Mouse (Mus musculus) lung, adult 2 months (tissue): Measurements from ENCODE around the gene Bcat2. TPM values are rescaled to one million over a fixed set of nuclear protein-coding genes. Genes with fewer than 3 reads are reported as not detected.

Experiments
- DNase-seq: peaks from one replicate; pipeline ENCODE4 v3.0.0; 2022
- H3K4me1 ChIP-seq: fragments of 200-500 bp; 2 replicates; pipeline ENCODE4 v1.6.1; 2011; ENCODE audit warnings: low read length; ENCODE audit not compliant: control insufficient read depth, insufficient read depth
- H3K4me3 ChIP-seq: fragments of 200-500 bp; replicated peaks from 2 replicates; pipeline ENCODE3; 2011; ENCODE audit warnings: low read depth, mild to moderate bottlenecking, control low read depth, low read length; ENCODE audit errors: extremely low read depth
- CTCF ChIP-seq: fragments of 200-500 bp; IDR thresholded peaks from 2 replicates; pipeline ENCODE4 v1.5.1; 2011; ENCODE audit warnings: mild to moderate bottlenecking, low read length, control low read depth; ENCODE audit not compliant: insufficient read depth
- POLR2A ChIP-seq: fragments of 200-500 bp; IDR thresholded peaks from 2 replicates; pipeline ENCODE4 v1.6.1; 2011; ENCODE audit warnings: low read depth, mild to moderate bottlenecking, control low read depth, low read length, borderline replicate concordance; ENCODE audit errors: extremely low read depth
- WGBS: fragments of 180-500 bp; shearing (Covaris S2); methylation state at CpG from one replicate; pipeline ENCODE4 v1.1.7; 2018; 5-methylcytosine and 5-hydroxymethylcytosine counted together
- polyA plus RNA-seq: library from polyadenylated mRNA; depleted of rRNA; stranded (reverse); fragments of >200 nt; gene quantifications from 2 replicates; pipeline ENCODE4 v1.2.3, GENCODE M21; 2012; rRNA removed

Gene Bcat2
- polyA plus RNA-seq, 1 experiment = 44.2 TPM

DNA sequence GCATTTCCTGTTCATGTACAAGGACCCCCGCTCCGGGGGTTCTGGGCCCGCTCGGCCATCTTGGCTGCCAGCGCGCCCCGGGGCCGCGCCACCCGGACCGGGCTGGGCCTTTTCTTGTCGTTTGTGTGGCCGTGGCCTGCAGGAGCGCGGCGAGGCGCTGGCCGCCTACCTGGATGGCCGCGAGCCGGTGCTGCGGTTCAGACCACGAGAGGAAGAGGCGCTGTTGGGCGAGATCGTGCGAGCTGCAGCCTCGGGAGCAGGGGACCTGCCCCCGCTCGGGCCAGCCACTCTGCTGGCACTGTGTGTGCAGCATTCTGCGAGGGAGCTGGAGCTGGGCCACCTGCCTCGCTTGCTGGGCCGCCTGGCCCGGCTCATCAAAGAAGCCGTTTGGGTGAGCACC, 62.5 kb downstream of the Bcat2 start:
- H3K4me3 ChIP-seq = no peak overlapping the region
- WGBS = 26% methylated on average over 35 of the region's 35 CpGs
- TF ChIP-seq POLR2A = no peak
- TF ChIP-seq CTCF = no peak
- peaks cover 14% of the 10 kb centered on the region; the same call in 1 of the 2 replicates for H3K4me1 ChIP-seq
- DNase-seq = no peak

GRCm38 (mm10) chr7:45634946-45635681, 65.2 kb downstream of the Bcat2 start:
- peaks cover 12% of the 10 kb centered on the region; the same call in 1 of the 2 replicates for H3K4me1 ChIP-seq
- DNase-seq = no peak
- WGBS = 57% methylated on average over 11 of the region's 11 CpGs

DNA sequence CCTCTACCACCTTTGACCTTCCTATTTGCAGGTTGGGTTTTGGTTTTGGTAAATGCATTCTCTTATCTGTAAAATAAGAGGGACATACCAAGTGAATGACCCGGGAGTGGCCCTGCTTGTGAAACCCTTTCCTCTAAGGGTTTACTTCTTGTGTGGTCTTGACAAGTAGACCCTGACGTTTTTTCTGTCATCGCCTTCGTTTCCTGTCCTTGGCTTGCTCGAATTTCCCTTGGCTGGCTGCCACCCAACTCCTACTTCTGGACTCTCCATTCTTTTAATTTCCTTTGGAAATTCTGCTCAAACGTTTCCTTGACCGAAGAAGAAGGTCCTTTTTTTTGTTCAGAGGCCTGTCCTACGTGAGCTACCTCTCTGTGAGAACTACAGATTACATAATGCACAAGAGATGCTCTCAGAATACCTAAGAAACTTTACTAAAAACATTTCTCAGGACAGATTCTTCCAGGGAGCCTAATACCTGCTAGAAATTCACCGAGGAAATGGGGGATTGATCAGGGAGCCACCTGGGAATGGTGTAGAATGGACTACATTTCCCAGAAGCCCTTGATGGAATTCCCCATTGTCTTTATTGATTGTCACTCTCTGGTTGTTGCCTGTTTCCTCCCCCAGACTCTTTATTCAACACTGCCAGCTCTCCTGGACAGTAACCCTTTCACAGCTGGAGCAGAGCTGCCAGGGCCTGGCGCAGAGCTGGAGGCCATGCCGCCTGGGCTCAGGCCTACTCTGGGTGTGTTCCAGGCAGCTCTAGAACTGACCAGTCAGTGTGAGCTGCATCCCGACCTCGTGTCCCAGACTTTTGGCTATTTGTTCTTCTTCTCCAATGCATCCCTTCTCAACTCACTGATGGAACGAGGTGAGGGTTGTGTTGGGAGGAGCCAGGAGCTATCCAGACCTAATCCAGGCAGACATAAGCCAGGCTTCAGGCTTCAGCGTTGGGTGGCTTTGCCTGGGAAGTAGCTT, 66.0 kb downstream of the Bcat2 start:
- no peak overlapping the region for H3K4me3 ChIP-seq
- TF ChIP-seq CTCF (no peak), POLR2A (no peak)
- WGBS = 44% methylated on average over 15 of the region's 15 CpGs
- DNase-seq = no peak
- H3K4me1 ChIP-seq = peaks cover 14% of the 10 kb centered on the region

More at GRCm38 (mm10) chr7:45634946-45635681, 65.2 kb downstream of the Bcat2 start:
- TF ChIP-seq POLR2A = peak; percentile 25; the same call in 1 of the 2 replicates
- TF ChIP-seq CTCF = no peak
- H3K4me3 ChIP-seq = no peak overlapping the region

GRCm38 (mm10) chr7:45637710-45638109, 67.8 kb downstream of the Bcat2 start:
- no peak for DNase-seq
- no peak overlapping the region for H3K4me3 ChIP-seq
- H3K4me1 ChIP-seq = peaks cover 16% of the 10 kb centered on the region
- no peak for TF ChIP-seq POLR2A
- TF ChIP-seq CTCF = no peak
- WGBS = 74% methylated on average over 6 of the region's 6 CpGs

GRCm38 (mm10) chr7:45638623-45639401, 68.9 kb downstream of the Bcat2 start:
- Histone ChIP-seq H3K4me3 (no peak overlapping the region), H3K4me1 (peaks cover 16% of the 10 kb centered on the region)
- WGBS = 49% methylated on average over 29 of the region's 29 CpGs
- no peak for TF ChIP-seq CTCF
- TF ChIP-seq POLR2A = peak; percentile 70; the same call in 1 of the 2 replicates
- peak; percentile 74 for DNase-seq

Other genes with a start within 250 kb of the Bcat2 start
- gene Trpm4, start 236.4 kb upstream of the Bcat2 start, polyA plus RNA-seq = 41.8 and 44.8 TPM in 2 replicates
- 2.4 and 10.0 TPM in 2 replicates for gene Hrc, start 234.9 kb upstream of the Bcat2 start, polyA plus RNA-seq
- 1.2 and 3.7 TPM in 2 replicates for gene Ppfia3, start 203.1 kb upstream of the Bcat2 start, polyA plus RNA-seq
- 1.4 and 2.2 TPM in 2 replicates for gene Lin7b, start 199.6 kb upstream of the Bcat2 start, polyA plus RNA-seq
- 240 and 319 TPM in 2 replicates for gene Snrnp70, start 174.4 kb upstream of the Bcat2 start, polyA plus RNA-seq
- gene Kcna7, start 164.5 kb upstream of the Bcat2 start, polyA plus RNA-seq = 0.23 and 2.3 TPM in 2 replicates
- 4.6 and 4.8 TPM in 2 replicates for gene Ntf5, start 156.5 kb upstream of the Bcat2 start, polyA plus RNA-seq
- 26.5 and 33.4 TPM in 2 replicates for gene Lhb, start 149.3 kb upstream of the Bcat2 start, polyA plus RNA-seq
- gene Gys1, start 135.3 kb upstream of the Bcat2 start, polyA plus RNA-seq = 33.0 and 39.4 TPM in 2 replicates
- 61.1 and 61.7 TPM in 2 replicates for gene Ruvbl2, start 132.1 kb upstream of the Bcat2 start, polyA plus RNA-seq
- gene Ftl1, start 110.3 kb upstream of the Bcat2 start, polyA plus RNA-seq = 2,878 and 3,367 TPM in 2 replicates
- 117 and 128 TPM in 2 replicates for gene Bax, start 103.3 kb upstream of the Bcat2 start, polyA plus RNA-seq
- 0.11 and 0.17 TPM in 2 replicates for gene Tulp2, start 88.3 kb upstream of the Bcat2 start, polyA plus RNA-seq
- not detected in 2 replicates for gene Gm45808, start 83.3 kb upstream of the Bcat2 start, polyA plus RNA-seq
- 4.4 and 5.4 TPM in 2 replicates for gene Dhdh, start 81.3 kb upstream of the Bcat2 start, polyA plus RNA-seq
- gene Nucb1, start 59.7 kb upstream of the Bcat2 start, polyA plus RNA-seq = 420 and 430 TPM in 2 replicates
- 58.6 and 73.7 TPM in 2 replicates for gene Ppp1r15a, start 43.9 kb upstream of the Bcat2 start, polyA plus RNA-seq
- 11.8 and 13.1 TPM in 2 replicates for gene Plekha4, start 43.8 kb upstream of the Bcat2 start, polyA plus RNA-seq
- 2.1 and 3.0 TPM in 2 replicates for gene Hsd17b14, start 15.3 kb upstream of the Bcat2 start, polyA plus RNA-seq
- gene Fgf21, start 45.3 kb downstream of the Bcat2 start, polyA plus RNA-seq = not detected in 2 replicates
- gene Fut1, start 47.1 kb downstream of the Bcat2 start, polyA plus RNA-seq = 0.78 TPM in 1 of 2 replicates, not detected in the other
- 1.7 and 2.0 TPM in 2 replicates for gene Izumo1, start 51.7 kb downstream of the Bcat2 start, polyA plus RNA-seq
- gene Rasip1, start 57.3 kb downstream of the Bcat2 start, polyA plus RNA-seq = 139 and 181 TPM in 2 replicates
- 8.6 and 13.2 TPM in 2 replicates for gene Mamstr, start 69.8 kb downstream of the Bcat2 start, polyA plus RNA-seq
- gene Fut2, start 96.2 kb downstream of the Bcat2 start, polyA plus RNA-seq = 1.0 and 4.1 TPM in 2 replicates
- 5.5 and 7.7 TPM in 2 replicates for gene Ntn5, start 113.9 kb downstream of the Bcat2 start, polyA plus RNA-seq
- gene Sec1, start 124.2 kb downstream of the Bcat2 start, polyA plus RNA-seq = 3.7 and 4.5 TPM in 2 replicates
- 5.1 and 6.2 TPM in 2 replicates for gene Car11, start 129.7 kb downstream of the Bcat2 start, polyA plus RNA-seq
- 43.1 and 133 TPM in 2 replicates for gene Dbp, start 134.9 kb downstream of the Bcat2 start, polyA plus RNA-seq
- 1,119 and 1,194 TPM in 2 replicates for gene Rpl18, start 145.3 kb downstream of the Bcat2 start, polyA plus RNA-seq
- gene Sphk2, start 147.8 kb downstream of the Bcat2 start, polyA plus RNA-seq = 59.7 and 62.4 TPM in 2 replicates
- 12.2 and 15.0 TPM in 2 replicates for gene Fam83e, start 151.1 kb downstream of the Bcat2 start, polyA plus RNA-seq
- gene Spaca4, start 155.7 kb downstream of the Bcat2 start, polyA plus RNA-seq = not detected in 2 replicates
- gene Lmtk3, start 213.6 kb downstream of the Bcat2 start, polyA plus RNA-seq = 0.70 and 1.5 TPM in 2 replicates
- 5.5 and 19.3 TPM in 2 replicates for gene Sult2b1, start 214.5 kb downstream of the Bcat2 start, polyA plus RNA-seq
- 42.6 and 57.7 TPM in 2 replicates for gene Cyth2, start 244.4 kb downstream of the Bcat2 start, polyA plus RNA-seq